Mouse (Mus musculus) kidney, adult 18-20 months (tissue): Measurements from ENCODE around the gene Slc22a27.
"Not testable (repeated sequence)": the region's sequence is repeated elsewhere in the genome, so short reads cannot be mapped to it uniquely, and the experiment has no call there.

ENCODE experiments used
- DNase-seq: peaks from one replicate; pipeline ENCODE4 v3.0.0; 2021

Slc22a27 gene

GRCm38 (mm10) chr19:7965927-7966326 is at the start of gene Slc22a27:
TSS of gene Slc22a27 (minus strand) at chr19:7966027.
- DNase-seq, result not testable (repeated sequence)

GRCm38 (mm10) chr19:8011596-8011995 is 45.8 kb upstream of the Slc22a27 start:
- DNase-seq, result not testable (repeated sequence)

DNA sequence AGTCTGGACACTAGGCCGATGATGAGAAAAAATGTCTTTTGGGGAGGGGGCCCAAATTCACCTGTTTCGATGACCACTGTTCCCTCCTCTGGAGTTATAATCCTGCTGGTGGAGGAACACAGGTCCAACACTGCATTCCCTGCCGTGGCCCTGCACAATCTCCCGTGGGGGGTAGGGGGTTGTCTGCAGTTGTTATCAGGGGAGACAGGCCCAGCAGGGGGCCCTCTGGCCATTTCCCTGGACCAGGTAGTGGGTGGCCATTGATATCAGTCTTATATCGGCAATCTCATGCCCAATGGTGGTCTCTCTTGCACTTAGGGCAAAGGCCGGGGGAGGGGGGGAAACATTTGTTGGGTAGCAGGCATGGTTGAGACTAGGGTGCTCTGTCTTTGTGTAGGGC is 43.3 kb upstream of the Slc22a27 start:
- DNase-seq, result not testable (repeated sequence)

DNA sequence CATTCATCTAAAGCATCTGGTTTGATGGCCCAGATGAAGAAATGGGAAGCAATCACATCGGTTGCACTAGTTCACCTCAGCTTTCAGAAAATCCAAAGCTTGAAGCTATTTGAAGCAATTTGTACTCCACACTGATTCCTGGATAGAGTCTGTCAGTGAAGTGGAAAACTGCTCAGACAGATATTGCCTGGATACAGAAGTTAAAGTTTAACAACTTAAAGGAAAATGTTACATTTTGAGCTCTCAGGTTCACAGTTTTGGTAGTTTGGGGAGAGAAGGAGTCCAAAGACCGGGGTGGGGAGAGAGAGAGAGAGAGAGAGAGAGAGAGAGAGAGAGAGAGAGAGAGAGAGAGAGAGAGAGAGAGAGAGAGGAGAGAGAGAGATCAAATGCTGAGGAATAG is 2.9 kb upstream of the Slc22a27 start:
- no peak for DNase-seq

- DNase-seq, result not testable (repeated sequence)
These were observed 723 bp upstream of the Slc22a27 start for GRCm38 (mm10) chr19:7966550-7966949.

GRCm38 (mm10) chr19:7939391-7939790 is 26.4 kb downstream of the Slc22a27 start:
- DNase-seq, result not testable (repeated sequence)

- DNase-seq, result no peak
These were observed 89.2 kb downstream of the Slc22a27 start for GRCm38 (mm10) chr19:7876626-7877025.

GRCm38 (mm10) chr19:7829851-7830250 is 136.0 kb downstream of the Slc22a27 start:
- no peak for DNase-seq
